Mouse (Mus musculus): ENCODE results near the gene Pex19. TPM values are rescaled to one million over a fixed set of nuclear protein-coding genes. Genes with fewer than 3 reads are reported as not detected.

The Pex19 gene
- 6.4 and 23.3 TPM in 2 replicates for polyA plus RNA-seq (2012; ENCODE audit: low replicate concordance)

GRCm38 (mm10) chr1:172126376-172127347 is at the start of gene Pex19:
Pex19 (plus strand) TSS chr1:172126755.

GRCm38 (mm10) chr1:172082101-172082898 is 44.3 kb upstream of the Pex19 start, which contains the start of the genes Copa and Ncstn:
Copa (plus strand) TSS chr1:172082529.
Ncstn (minus strand) TSS chr1:172082795.

GRCm38 (mm10) chr1:172147835-172148278 is 21.3 kb downstream of the Pex19 start, which contains the start of gene Dcaf8:
Dcaf8 (plus strand) TSS chr1:172148084.

Other genes starting within 250 kb of the Pex19 start
- 0.09 TPM in 1 of 2 replicates, not detected in the other for gene Gm10521, start 231.1 kb upstream of the Pex19 start, polyA plus RNA-seq (2012; ENCODE audit: low replicate concordance)
- 0.90 and 3.1 TPM in 2 replicates for gene Slamf6, start 209.2 kb upstream of the Pex19 start, polyA plus RNA-seq (2012; ENCODE audit: low replicate concordance)
- gene Vangl2, start 98.3 kb upstream of the Pex19 start, polyA plus RNA-seq (2012; ENCODE audit: low replicate concordance): 0.93 and 1.9 TPM in 2 replicates
- gene Nhlh1, start 69.2 kb upstream of the Pex19 start, polyA plus RNA-seq (2012; ENCODE audit: low replicate concordance): 0.14 TPM in 1 of 2 replicates, not detected in the other
- 14.1 and 20.1 TPM in 2 replicates for gene Copa, start 44.2 kb upstream of the Pex19 start, polyA plus RNA-seq (2012; ENCODE audit: low replicate concordance)
- gene Ncstn, start 44.0 kb upstream of the Pex19 start, polyA plus RNA-seq (2012; ENCODE audit: low replicate concordance): 3.6 and 8.9 TPM in 2 replicates
- gene Dcaf8, start 21.3 kb downstream of the Pex19 start, polyA plus RNA-seq (2012; ENCODE audit: low replicate concordance): 53.7 and 56.5 TPM in 2 replicates
- 5.8 and 19.2 TPM in 2 replicates for gene Pea15a, start 80.0 kb downstream of the Pex19 start, polyA plus RNA-seq (2012; ENCODE audit: low replicate concordance)
- not detected in 2 replicates for gene Casq1, start 93.1 kb downstream of the Pex19 start, polyA plus RNA-seq (2012; ENCODE audit: low replicate concordance)
- not detected in 2 replicates for gene Atp1a4, start 131.7 kb downstream of the Pex19 start, polyA plus RNA-seq (2012; ENCODE audit: low replicate concordance)
- gene Igsf8, start 134.9 kb downstream of the Pex19 start, polyA plus RNA-seq (2012; ENCODE audit: low replicate concordance): 58.3 and 81.1 TPM in 2 replicates
- not detected in 2 replicates for gene Atp1a2, start 171.3 kb downstream of the Pex19 start, polyA plus RNA-seq (2012; ENCODE audit: low replicate concordance)
- 0.41 and 0.50 TPM in 2 replicates for gene Kcnj9, start 202.6 kb downstream of the Pex19 start, polyA plus RNA-seq (2012; ENCODE audit: low replicate concordance)
- 5.6 and 7.3 TPM in 2 replicates for gene Kcnj10, start 214.5 kb downstream of the Pex19 start, polyA plus RNA-seq (2012; ENCODE audit: low replicate concordance)
- gene Pigm, start 249.8 kb downstream of the Pex19 start, polyA plus RNA-seq (2012; ENCODE audit: low replicate concordance): 22.4 and 24.1 TPM in 2 replicates